Mouse (Mus musculus) midbrain, postnatal 0 days (tissue): ENCODE measurements at regions not wholly inside any gene's neighbourhood (a gene's known extent, or its start where the extent isn't known, plus 50 kb on each side); places are given as distances from the start of the nearest gene placed in this dataset.

Experiments
- ATAC-seq: fragments of 200-750 bp; cut with Nextera tagmentation; 2 replicates; pipeline ENCODE4 v1.8.0; 2017; ENCODE audit warnings: moderate number of reproducible peaks, mild to moderate bottlenecking, moderate TSS enrichment, moderate library complexity; ENCODE audit not compliant: low FRiP score
- DNase-seq: peaks from one replicate; pipeline ENCODE4 v3.0.0-alpha.2; 2015; ENCODE audit warnings: low spot score
- H3K27ac ChIP-seq: fragments of 300-500 bp; sonication (generic); 2 replicates; pipeline ENCODE4 v1.5.1; 2014; ENCODE audit warnings: low read depth, mild to moderate bottlenecking, low read length, mixed read lengths
- H3K27me3 ChIP-seq: fragments of 300-500 bp; sonication (generic); 2 replicates; pipeline ENCODE4 v1.6.1; 2014; ENCODE audit warnings: low read length, control low read depth, mixed read lengths; ENCODE audit not compliant: insufficient read depth
- H3K36me3 ChIP-seq: fragments of 300-500 bp; sonication (generic); 2 replicates; pipeline ENCODE4 v1.6.1; 2014; ENCODE audit warnings: low read length, control low read depth, mixed read lengths; ENCODE audit not compliant: insufficient read depth
- H3K4me1 ChIP-seq: fragments of 300-500 bp; sonication (generic); 2 replicates; pipeline ENCODE4 v1.6.1; 2014; ENCODE audit warnings: mild to moderate bottlenecking, control low read depth, antibody characterized with exemption, low read length, mixed read lengths; ENCODE audit not compliant: insufficient read depth
- H3K4me2 ChIP-seq: fragments of 300-500 bp; sonication (generic); 2 replicates; pipeline ENCODE4 v1.6.1; 2014; ENCODE audit warnings: low read depth, mild to moderate bottlenecking, low read length, mixed read lengths; ENCODE audit not compliant: poor library complexity, severe bottlenecking
- H3K4me3 ChIP-seq: fragments of 300-500 bp; sonication (generic); 2 replicates; pipeline ENCODE4 v1.5.1; 2014; ENCODE audit warnings: low read depth, mild to moderate bottlenecking, low read length, moderate library complexity
- H3K9ac ChIP-seq: fragments of 300-500 bp; sonication (generic); replicated peaks from 2 replicates; pipeline ENCODE4 v1.6.1; 2014; ENCODE audit warnings: mild to moderate bottlenecking, low read length, moderate library complexity, mixed read lengths; ENCODE audit not compliant: poor library complexity, severe bottlenecking
- H3K9me3 ChIP-seq: fragments of 300-500 bp; sonication (generic); 2 replicates; pipeline ENCODE4 v1.6.1; 2016; ENCODE audit warnings: low read length, control low read depth
- CTCF ChIP-seq: IDR thresholded peaks from 2 replicates; pipeline ENCODE4 v1.5.1; 2016; ENCODE audit warnings: antibody characterized with exemption, mild to moderate bottlenecking
- WGBS: fragments of 180-500 bp; shearing (Covaris S2); extraction: QIAGEN DNeasy Blood & Tissue Kit; methylation state at CpG from one replicate; pipeline ENCODE4 v1.1.7; 2014; 5-methylcytosine and 5-hydroxymethylcytosine counted together

DNA sequence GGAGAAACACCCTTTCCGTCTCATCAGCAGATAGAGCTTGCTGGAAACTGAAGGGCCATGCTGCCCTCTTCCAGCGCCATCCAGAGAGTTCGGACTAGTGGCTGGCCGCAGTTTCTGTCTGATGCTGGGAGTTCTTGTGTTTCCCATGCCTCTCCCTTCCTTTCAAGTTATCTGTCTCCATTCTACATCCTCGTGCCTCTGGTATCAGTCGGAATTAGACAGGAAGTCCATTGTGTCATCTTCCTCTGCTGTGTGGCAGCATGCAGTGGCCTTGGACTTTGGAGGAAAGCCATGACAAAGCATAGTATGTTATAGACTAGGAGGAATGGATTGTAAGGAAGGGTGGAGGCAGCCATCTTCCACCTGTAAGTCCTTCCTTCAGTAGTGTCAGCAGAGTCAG lies 201.4 kb downstream of the Tex29 start:
- TF ChIP-seq CTCF = no peak
- WGBS = 70% methylated on average over 6 of the region's 6 CpGs
- no peaks in the 10 kb centered on the region for H3K36me3 ChIP-seq
- 0 out of 2 replicates have a peak, but pooled peaks cover 2% of the 10 kb centered on the region for H3K4me1 ChIP-seq
- no peak overlapping the region for H3K4me2 ChIP-seq
- H3K27me3 ChIP-seq = 0 out of 2 replicates have a peak, but pooled peaks cover 3% of the 10 kb centered on the region
- no peak for ATAC-seq
- H3K27ac ChIP-seq = no peak overlapping the region
- no peak overlapping the region for H3K9ac ChIP-seq
- DNase-seq = no peak
- no peak overlapping the region for H3K4me3 ChIP-seq
- no peaks in the 10 kb centered on the region for H3K9me3 ChIP-seq

DNA sequence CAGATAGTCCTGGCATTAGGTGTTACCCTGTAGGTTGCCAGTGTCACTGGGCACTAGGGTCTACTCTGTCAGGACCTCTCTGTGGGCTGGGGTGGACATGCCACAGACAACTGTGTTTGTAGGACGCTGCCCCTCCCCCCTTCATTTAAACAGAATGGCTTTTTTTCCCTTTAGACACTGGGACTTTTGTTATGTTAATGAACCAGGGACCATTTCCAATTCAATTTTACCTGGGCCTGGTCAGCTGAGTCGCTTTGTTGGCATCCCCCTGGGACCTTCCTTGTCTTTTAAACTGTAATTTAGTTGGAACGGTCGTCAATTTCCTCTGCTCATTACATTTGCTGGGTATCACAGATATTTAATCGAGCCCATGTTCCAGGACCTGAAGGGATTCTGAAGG lies 210.6 kb downstream of the Tex29 start:
- 19% methylated on average over 5 of the region's 5 CpGs for WGBS
- Histone ChIP-seq H3K4me2 (no peak overlapping the region), H3K27ac (no peak overlapping the region), H3K36me3 (no peaks in the 10 kb centered on the region), H3K27me3 (0 out of 2 replicates have a peak, but pooled peaks cover 3% of the 10 kb centered on the region), H3K4me1 (no peaks in the 10 kb centered on the region), H3K9me3 (no peaks in the 10 kb centered on the region), H3K4me3 (no peak overlapping the region), H3K9ac (no peak overlapping the region)
- DNase-seq = no peak
- ATAC-seq = no peak
- TF ChIP-seq CTCF = no peak

DNA sequence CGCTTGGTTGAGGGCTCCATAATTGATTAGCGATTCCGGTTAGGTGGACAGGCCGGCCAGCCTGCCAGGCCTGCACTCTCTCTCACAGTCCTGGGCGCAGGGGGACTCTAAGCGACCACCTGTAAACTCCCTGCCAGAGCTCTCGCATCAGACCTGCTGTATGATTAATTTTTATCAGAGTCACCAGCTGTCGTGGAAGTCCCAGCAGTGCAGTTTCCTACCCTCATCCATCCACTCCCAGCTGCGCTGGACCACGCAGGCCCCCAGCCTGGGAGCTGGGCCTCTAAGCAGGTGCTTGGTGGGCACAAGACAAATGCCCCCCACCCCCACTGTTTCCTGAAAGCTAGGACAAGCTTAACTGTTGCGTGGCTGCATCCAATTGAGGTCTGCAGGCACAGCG lies 211.1 kb downstream of the Tex29 start:
- no peak for ATAC-seq
- H3K9ac ChIP-seq = no peak overlapping the region

DNA sequence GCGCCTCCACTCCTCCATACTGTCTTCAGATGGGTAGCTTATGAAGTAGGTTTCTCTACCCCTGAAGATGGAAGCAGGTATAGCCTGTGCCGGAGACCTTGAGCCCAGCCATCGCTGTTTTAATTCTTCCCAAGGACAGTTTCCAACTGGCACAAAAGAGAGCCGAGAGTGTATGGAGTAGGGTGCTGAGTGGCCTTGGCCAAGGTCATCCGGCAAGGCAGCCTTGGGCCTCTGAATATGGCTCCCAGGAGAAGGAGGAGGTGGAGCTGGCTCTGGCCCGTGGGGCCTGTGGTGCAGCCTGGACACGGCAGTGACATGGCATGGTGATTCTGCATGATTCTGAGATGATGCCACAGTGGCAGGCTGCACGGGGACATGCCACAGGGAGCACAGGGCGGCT lies 215.7 kb downstream of the Tex29 start:
- DNase-seq (no peak), ATAC-seq (no peak)
- whole genome bisulfite sequencing = 88% methylated on average over 9 of the region's 9 CpGs
- no peaks in the 10 kb centered on the region for H3K4me1 ChIP-seq
- no peak overlapping the region for H3K27ac ChIP-seq
- H3K36me3 ChIP-seq = no peaks in the 10 kb centered on the region
- H3K4me3 ChIP-seq = no peak overlapping the region
- no peaks in the 10 kb centered on the region for H3K9me3 ChIP-seq
- 0 out of 2 replicates have a peak, but pooled peaks cover 3% of the 10 kb centered on the region for H3K27me3 ChIP-seq
- H3K4me2 ChIP-seq = no peak overlapping the region
- no peak for TF ChIP-seq CTCF
- H3K9ac ChIP-seq = no peak overlapping the region

More for the DNA sequence above, 211.1 kb downstream of the Tex29 start:
- H3K9me3 ChIP-seq = no peaks in the 10 kb centered on the region
- no peak overlapping the region for H3K4me3 ChIP-seq
- H3K27ac ChIP-seq = no peak overlapping the region
- no peak overlapping the region for H3K4me2 ChIP-seq
- 0 out of 2 replicates have a peak, but pooled peaks cover 3% of the 10 kb centered on the region for H3K27me3 ChIP-seq
- TF ChIP-seq CTCF = no peak
- H3K4me1 ChIP-seq = no peaks in the 10 kb centered on the region
- no peaks in the 10 kb centered on the region for H3K36me3 ChIP-seq
- DNase-seq = no peak
- 27% methylated on average over 12 of the region's 12 CpGs for WGBS

DNA sequence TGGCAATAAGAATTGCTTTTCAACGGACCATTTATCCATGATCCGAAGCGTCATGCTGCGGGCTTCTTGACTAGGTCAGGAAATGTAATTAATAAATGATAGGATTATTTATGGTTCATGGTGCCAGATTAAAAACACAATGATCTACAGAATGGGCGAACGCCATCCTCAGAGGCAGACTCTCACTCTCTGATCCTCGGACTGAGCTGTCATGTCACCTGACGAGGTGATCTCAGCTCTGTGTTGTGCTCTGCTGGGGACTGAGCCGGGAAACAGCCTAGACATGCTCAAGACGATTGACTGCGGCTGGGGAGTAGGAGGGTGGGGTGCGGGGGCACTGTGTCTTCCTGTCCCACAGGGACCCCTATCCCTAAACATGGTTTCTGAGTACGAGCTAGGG lies 217.4 kb upstream of the A230072I06Rik start:
- no peak for DNase-seq
- no peak for TF ChIP-seq CTCF
- no peak for ATAC-seq

DNA sequence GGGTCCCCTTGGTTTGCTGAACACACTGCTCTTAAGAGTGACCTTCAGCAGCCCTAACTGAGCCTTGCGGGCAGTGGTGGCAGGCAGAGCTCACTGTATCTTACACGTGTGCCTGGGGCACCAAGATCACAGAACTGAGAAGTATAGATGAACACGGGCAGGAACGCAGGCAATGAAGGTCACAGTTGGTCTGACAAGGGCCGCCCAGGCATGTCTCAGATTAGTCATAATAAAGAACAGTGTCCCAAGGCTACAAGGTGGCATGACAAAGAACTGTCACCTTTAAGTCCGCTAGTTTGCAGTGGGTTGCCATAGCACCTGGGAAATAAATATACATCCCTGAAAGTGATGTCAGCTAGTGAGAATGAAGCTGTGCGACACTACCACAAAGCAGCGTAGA lies 215.9 kb upstream of the A230072I06Rik start:
- ATAC-seq = peak; percentile 41; the same call in 1 of the 2 replicates
- Histone ChIP-seq H3K9ac (no peak overlapping the region), H3K9me3 (no peaks in the 10 kb centered on the region)

More for the DNA sequence above, 217.4 kb upstream of the A230072I06Rik start:
- Histone ChIP-seq H3K36me3 (no peaks in the 10 kb centered on the region), H3K4me2 (no peak overlapping the region), H3K9ac (no peak overlapping the region), H3K9me3 (no peaks in the 10 kb centered on the region), H3K4me1 (no peaks in the 10 kb centered on the region), H3K27me3 (0 out of 2 replicates have a peak, but pooled peaks cover 4% of the 10 kb centered on the region), H3K4me3 (no peak overlapping the region), H3K27ac (no peak overlapping the region)
- 19% methylated on average over 13 of the region's 13 CpGs for WGBS

More for the DNA sequence above, 215.9 kb upstream of the A230072I06Rik start:
- Histone ChIP-seq H3K4me3 (no peak overlapping the region), H3K27ac (no peak overlapping the region), H3K4me2 (no peak overlapping the region), H3K27me3 (0 out of 2 replicates have a peak, but pooled peaks cover 4% of the 10 kb centered on the region), H3K4me1 (no peaks in the 10 kb centered on the region), H3K36me3 (no peaks in the 10 kb centered on the region)
- TF ChIP-seq CTCF = no peak
- 64% methylated on average over 8 of the region's 8 CpGs for WGBS
- DNase-seq = no peak
